Mouse (Mus musculus) bone marrow macrophage, adult 2 months (primary cell): ENCODE results near the gene Rad51b. TPM values are rescaled to one million over a fixed set of nuclear protein-coding genes. Genes with fewer than 3 reads are reported as not detected.

ENCODE experiments used
- H3K27ac ChIP-seq: 2 replicates; pipeline ENCODE4 v1.5.1; 2012; ENCODE audit warnings: low read depth, low read length; ENCODE audit not compliant: insufficient read depth
- H3K4me1 ChIP-seq: 2 replicates; pipeline ENCODE4 v1.6.1; 2012; ENCODE audit warnings: low read length; ENCODE audit not compliant: control insufficient read depth, insufficient read depth
- H3K4me3 ChIP-seq: 2 replicates; pipeline ENCODE4 v1.5.1; 2012; ENCODE audit warnings: mild to moderate bottlenecking, low read length, moderate library complexity; ENCODE audit not compliant: insufficient read depth
- CTCF ChIP-seq: IDR thresholded peaks from 2 replicates; pipeline ENCODE4 v1.5.1; 2012; ENCODE audit warnings: low read depth, mild to moderate bottlenecking, low read length, moderate library complexity
- POLR2A ChIP-seq: IDR thresholded peaks from 2 replicates; pipeline ENCODE4 v1.6.1; 2012; ENCODE audit warnings: mild to moderate bottlenecking, low read depth, low read length, borderline replicate concordance
- polyA plus RNA-seq: library from polyadenylated mRNA; stranded (reverse); fragments of >200 nt; gene quantifications from 2 replicates; pipeline ENCODE4 v1.2.4, GENCODE M21; 2012; ENCODE audit not compliant: missing spikeins, insufficient read depth, insufficient read length

The Rad51b gene
- polyA plus RNA-seq, 1 experiment = 2.8 TPM

GRCm38 (mm10) chr12:79352742-79353114 lies 55.6 kb downstream of the Rad51b start:
- TF ChIP-seq CTCF (no peak), POLR2A (no peak)
- no peak overlapping the region for H3K4me3 ChIP-seq
- H3K4me1 ChIP-seq = peaks cover 37% of the 10 kb centered on the region
- H3K27ac ChIP-seq = peak overlapping the region; percentile 59

GRCm38 (mm10) chr12:79353356-79353755 lies 56.3 kb downstream of the Rad51b start:
- H3K27ac ChIP-seq = no peak overlapping the region
- TF ChIP-seq POLR2A (no peak), CTCF (no peak)
- peaks cover 37% of the 10 kb centered on the region for H3K4me1 ChIP-seq
- no peak overlapping the region for H3K4me3 ChIP-seq

DNA sequence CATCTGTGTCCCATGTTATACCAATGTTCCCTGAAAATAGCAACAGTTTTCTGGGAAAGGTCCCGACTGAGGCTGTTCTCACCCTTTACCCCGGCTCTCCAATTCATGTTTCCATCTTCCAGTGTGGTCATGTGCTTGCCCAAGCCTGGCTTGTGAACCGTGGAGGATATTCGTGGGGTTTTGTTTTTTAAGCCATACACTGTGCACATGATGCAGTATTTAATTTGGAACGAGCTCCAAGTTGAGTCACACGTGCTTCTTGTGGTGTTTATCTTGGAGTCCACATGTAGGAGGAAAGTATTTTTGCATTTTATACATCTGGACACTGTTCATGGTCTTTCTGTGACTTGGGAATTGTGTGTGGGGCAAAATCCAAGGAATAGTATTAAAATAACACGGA lies 57.5 kb downstream of the Rad51b start:
- Histone ChIP-seq H3K4me3 (no peak overlapping the region), H3K27ac (no peak overlapping the region), H3K4me1 (peaks cover 37% of the 10 kb centered on the region)
- no peak for TF ChIP-seq POLR2A
- TF ChIP-seq CTCF = no peak

GRCm38 (mm10) chr12:79356138-79356537 lies 59.1 kb downstream of the Rad51b start:
- Histone ChIP-seq H3K4me3 (no peak overlapping the region), H3K27ac (peak overlapping the region; percentile 48), H3K4me1 (peaks cover 37% of the 10 kb centered on the region)
- no peak for TF ChIP-seq CTCF
- no peak for TF ChIP-seq POLR2A

DNA sequence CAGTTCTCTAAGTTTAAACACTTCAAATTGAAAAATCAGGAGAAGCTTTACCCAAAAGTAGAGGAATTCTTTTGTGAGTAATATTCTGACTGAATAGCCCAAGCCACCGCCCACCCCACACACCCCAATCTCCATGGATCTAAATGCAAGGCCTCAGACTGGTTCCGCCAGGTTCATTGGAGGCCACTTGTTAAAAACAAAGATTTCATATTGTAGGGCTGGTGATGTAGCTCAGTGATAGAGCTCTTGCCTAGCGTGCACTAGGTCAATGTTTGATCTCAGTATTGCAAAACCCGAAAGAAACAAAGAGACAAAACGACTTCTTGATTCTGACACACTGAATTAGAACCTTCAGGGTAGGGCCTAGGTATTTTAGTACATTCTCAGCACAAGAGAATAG lies 60.5 kb downstream of the Rad51b start:
- no peak overlapping the region for H3K4me3 ChIP-seq
- peaks cover 22% of the 10 kb centered on the region for H3K4me1 ChIP-seq
- TF ChIP-seq POLR2A = no peak
- TF ChIP-seq CTCF = no peak
- H3K27ac ChIP-seq = no peak overlapping the region

DNA sequence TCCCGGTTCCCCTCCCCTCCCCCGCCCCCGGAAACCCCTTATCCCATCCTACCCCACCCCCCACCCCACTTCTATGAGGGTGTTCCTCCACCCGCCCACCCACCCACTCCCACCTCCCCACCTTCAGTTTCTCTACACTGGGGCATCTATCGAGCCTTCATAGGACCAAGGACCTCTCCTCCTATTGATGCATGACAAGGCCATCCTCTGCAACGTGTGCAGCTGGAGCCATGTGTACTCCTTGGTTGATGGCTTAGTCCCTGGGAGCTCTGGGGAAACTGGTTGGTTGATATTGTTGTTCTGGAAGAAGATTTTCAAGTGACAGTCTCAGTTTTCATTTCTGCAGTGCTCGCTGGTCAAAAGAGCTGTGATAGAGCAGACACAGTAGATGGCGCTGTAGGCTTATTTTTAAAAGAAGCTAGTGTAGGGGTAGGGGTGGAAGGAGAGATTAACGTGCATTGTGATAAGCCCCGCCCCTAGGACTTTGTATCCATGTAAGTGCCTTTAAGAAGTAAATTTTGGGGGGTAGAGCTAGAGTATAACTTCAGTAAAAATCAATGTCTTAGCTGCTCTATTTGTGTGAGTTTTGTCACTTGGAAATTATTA lies 61.6 kb downstream of the Rad51b start:
- H3K4me3 ChIP-seq = no peak overlapping the region
- TF ChIP-seq CTCF (no peak), POLR2A (no peak)
- H3K4me1 ChIP-seq = peaks cover 15% of the 10 kb centered on the region
- H3K27ac ChIP-seq = no peak overlapping the region

DNA sequence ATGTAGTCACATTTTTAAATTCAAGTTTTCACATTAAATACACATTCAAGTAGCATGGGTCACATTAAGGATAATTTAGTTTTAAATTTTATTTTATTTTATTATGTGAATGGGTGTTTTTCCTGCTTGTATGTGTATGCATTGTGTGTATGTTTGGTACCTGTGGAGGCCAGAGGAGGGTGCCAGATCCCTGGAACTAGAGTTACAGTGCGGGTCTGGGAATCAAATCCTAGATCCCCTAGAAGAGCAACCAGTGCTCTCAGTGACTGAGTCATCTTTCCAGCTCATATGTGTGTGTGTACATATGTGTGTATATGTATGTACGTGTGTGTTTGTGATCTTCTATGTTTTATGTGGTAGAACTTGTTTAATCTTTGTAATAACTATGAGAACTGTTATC lies 62.3 kb downstream of the Rad51b start:
- TF ChIP-seq POLR2A = no peak
- TF ChIP-seq CTCF = no peak
- peaks cover 15% of the 10 kb centered on the region for H3K4me1 ChIP-seq
- H3K4me3 ChIP-seq = no peak overlapping the region
- no peak overlapping the region for H3K27ac ChIP-seq

- Histone ChIP-seq H3K27ac (no peak overlapping the region), H3K4me1 (peaks cover under 1% of the 10 kb centered on the region; the same call in 1 of the 2 replicates), H3K4me3 (no peak overlapping the region)
- TF ChIP-seq CTCF (no peak), POLR2A (no peak)
Observed at GRCm38 (mm10) chr12:79362219-79362618, 65.1 kb downstream of the Rad51b start.

GRCm38 (mm10) chr12:79364284-79364683 lies 67.2 kb downstream of the Rad51b start:
- Histone ChIP-seq H3K4me3 (no peak overlapping the region), H3K4me1 (no peaks in the 10 kb centered on the region), H3K27ac (no peak overlapping the region)
- TF ChIP-seq CTCF (no peak), POLR2A (no peak)

DNA sequence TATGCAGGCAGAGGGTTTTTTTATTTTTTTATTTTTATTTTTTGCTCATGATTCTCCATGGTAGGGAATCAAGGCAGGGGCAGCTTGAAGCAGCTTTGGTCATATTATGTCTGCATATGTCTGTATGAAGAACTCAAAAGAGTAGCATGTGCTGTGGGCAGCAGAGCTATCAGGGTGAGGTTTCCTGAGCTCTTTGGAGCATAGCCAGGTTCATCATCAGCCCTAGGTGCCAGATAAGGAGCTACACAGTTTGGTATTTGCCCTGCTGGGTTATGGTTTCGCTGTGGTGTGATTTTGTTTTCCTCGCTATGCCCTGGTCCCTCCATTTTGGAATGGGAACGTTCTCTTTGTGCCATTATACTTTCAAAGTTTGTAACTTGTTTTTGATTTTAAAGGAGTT lies 71.7 kb downstream of the Rad51b start:
- H3K4me1 ChIP-seq = peaks cover 9% of the 10 kb centered on the region
- H3K4me3 ChIP-seq = no peak overlapping the region
- TF ChIP-seq CTCF = no peak
- no peak for TF ChIP-seq POLR2A
- no peak overlapping the region for H3K27ac ChIP-seq
